10 mouse cellular contexts compared by ENCODE assay signal in genomic region chr2:91462681-91463080, GRCm38 (mm10). TPM values are rescaled to one million over a fixed set of nuclear protein-coding genes. Genes with fewer than 3 reads are reported as not detected.
DNase-seq lines count a peak whose midpoint lies in the region; ATAC-seq and TF ChIP-seq lines count a peak whose summit lies in the region.
"Had no signal": no experiment of that assay in that cellular context is flagged by ENCODE, and none has a peak within 500 bp of the region (broad histone marks: within the 10 kb centered on the region; RNA-seq: fewer than 3 reads in every experiment).

No protein-coding gene starts in this region.

- ATAC-seq in heart, postnatal 0 days (ENCODE audit: insufficient read depth, low read depth), result no peak
- no peak for ATAC-seq in embryonic facial prominence, embryonic 11.5 days (replicated peaks; ENCODE audit: insufficient number of reproducible peaks, low FRiP score, low TSS enrichment, low read depth)
- peak; percentile 15; the same call in 1 of the 2 replicates for ATAC-seq in hindbrain, embryonic 14.5 days (ENCODE audit: low FRiP score)
- peak; percentile 27 for ATAC-seq in midbrain, embryonic 16.5 days

- H3K4me1 ChIP-seq in heart, postnatal 0 days (ENCODE audit: control insufficient read depth, insufficient read depth), result peaks cover 43% of the 10 kb centered on the region
- H3K4me1 ChIP-seq in embryonic facial prominence, embryonic 11.5 days (ENCODE audit: control insufficient read depth, insufficient read depth, low read length), result peaks cover 15% of the 10 kb centered on the region
- peaks cover 42% of the 10 kb centered on the region for H3K4me1 ChIP-seq in hindbrain, embryonic 14.5 days (replicated peaks; ENCODE audit: control insufficient read depth, insufficient read depth, low read length)
- H3K4me1 ChIP-seq in midbrain, embryonic 16.5 days (ENCODE audit: control insufficient read depth, insufficient read depth, low read length), result peaks cover 34% of the 10 kb centered on the region

- DNase-seq in heart, postnatal 0 days (ENCODE audit: low spot score), result no peak
- DNase-seq in heart, adult 18-20 months, result no peak
- peak; percentile 34 for DNase-seq in embryonic facial prominence, embryonic 11.5 days (ENCODE audit: low spot score)
- DNase-seq in hindbrain, embryonic 14.5 days (ENCODE audit: low spot score), result no peak
- no peak for DNase-seq in testis, postnatal 14 days (ENCODE audit: low spot score)
- DNase-seq in thymus, adult 18-20 months, result no peak
- no peak for DNase-seq in cerebellum, postnatal 4 days (ENCODE audit: low spot score in 2 of 2)
- DNase-seq: adrenal gland, adult 8-10 months; lung, adult 2 months had no signal

- H3K27me3 ChIP-seq in heart, postnatal 0 days (ENCODE audit: control insufficient read depth, insufficient read depth, low read length), result no peaks in the 10 kb centered on the region
- H3K27me3 ChIP-seq in embryonic facial prominence, embryonic 11.5 days (ENCODE audit: control insufficient read depth, insufficient read depth, low read length), result no peaks in the 10 kb centered on the region
- peaks cover 19% of the 10 kb centered on the region; the same call in 1 of the 2 replicates for H3K27me3 ChIP-seq in hindbrain, embryonic 14.5 days (ENCODE audit: control insufficient read depth, insufficient read depth, low read length)
- no peaks in the 10 kb centered on the region; the same call in 1 of the 2 replicates for H3K27me3 ChIP-seq in midbrain, embryonic 16.5 days (ENCODE audit: control insufficient read depth, insufficient read depth, low read depth, low read length)

- WGBS in heart, postnatal 0 days, result 25% methylated on average over 12 of the region's 12 CpGs
- 10% methylated on average over 12 of the region's 12 CpGs for WGBS in embryonic facial prominence, embryonic 11.5 days
- WGBS in hindbrain, embryonic 14.5 days, result 6% methylated on average over 12 of the region's 12 CpGs
- WGBS in midbrain, embryonic 16.5 days, result 7% methylated on average over 12 of the region's 12 CpGs

- H3K4me2 ChIP-seq in heart, postnatal 0 days (ENCODE audit: low read depth, low read length), result peak overlapping the region; percentile 7; the same call in 1 of the 2 replicates
- H3K4me2 ChIP-seq in embryonic facial prominence, embryonic 11.5 days (ENCODE audit: low read depth, low read length), result peak overlapping the region; percentile 29; the same call in 1 of the 2 replicates
- peak overlapping the region; percentile 48 for H3K4me2 ChIP-seq in hindbrain, embryonic 14.5 days (replicated peaks)
- H3K4me2 ChIP-seq in midbrain, embryonic 16.5 days (ENCODE audit: low read length), result peak overlapping the region; percentile 54

- no peak overlapping the region for H3K27ac ChIP-seq in heart, postnatal 0 days (ENCODE audit: low read depth)
- 0 out of 2 replicates have a peak overlapping the region, but pooled peaks have one; percentile 41 for H3K27ac ChIP-seq in embryonic facial prominence, embryonic 11.5 days (replicated peaks; ENCODE audit: low read depth, low read length)
- peak overlapping the region; percentile 63 for H3K27ac ChIP-seq in hindbrain, embryonic 14.5 days
- peak overlapping the region; percentile 73 for H3K27ac ChIP-seq in midbrain, embryonic 16.5 days (ENCODE audit: low read length)

- H3K4me3 ChIP-seq in heart, postnatal 0 days (ENCODE audit: low read depth, low read length), result no peak overlapping the region
- no peak overlapping the region for H3K4me3 ChIP-seq in embryonic facial prominence, embryonic 11.5 days (ENCODE audit: low read depth, low read length)
- H3K4me3 ChIP-seq in hindbrain, embryonic 14.5 days (replicated peaks; ENCODE audit: low read length), result no peak overlapping the region
- H3K4me3 ChIP-seq in midbrain, embryonic 16.5 days (ENCODE audit: low read depth, low read length), result no peak overlapping the region

- TF ChIP-seq CTCF in heart, postnatal 0 days (IDR thresholded peaks at IDR 0.05; ENCODE audit: low read depth), result no peak

- H3K9ac ChIP-seq in heart, postnatal 0 days (replicated peaks; ENCODE audit: low read depth, low read length), result no peak overlapping the region
- peak overlapping the region; percentile 40 for H3K9ac ChIP-seq in embryonic facial prominence, embryonic 11.5 days (replicated peaks; ENCODE audit: low read length)
- peak overlapping the region; percentile 53 for H3K9ac ChIP-seq in hindbrain, embryonic 14.5 days
- H3K9ac ChIP-seq in midbrain, embryonic 16.5 days (ENCODE audit: low read depth, low read length), result peak overlapping the region; percentile 68

- no peaks in the 10 kb centered on the region for H3K36me3 ChIP-seq in heart, postnatal 0 days (replicated peaks; ENCODE audit: control insufficient read depth, insufficient read depth, low read length)
- H3K36me3 ChIP-seq in embryonic facial prominence, embryonic 11.5 days (replicated peaks; ENCODE audit: control insufficient read depth, insufficient read depth, low read depth, low read length), result no peaks in the 10 kb centered on the region
- no peaks in the 10 kb centered on the region for H3K36me3 ChIP-seq in hindbrain, embryonic 14.5 days (replicated peaks; ENCODE audit: control insufficient read depth, insufficient read depth)
- no peaks in the 10 kb centered on the region for H3K36me3 ChIP-seq in midbrain, embryonic 16.5 days (ENCODE audit: control insufficient read depth, insufficient read depth, low read length)

- no peaks in the 10 kb centered on the region for H3K9me3 ChIP-seq in heart, postnatal 0 days (replicated peaks; ENCODE audit: control insufficient read depth, low read length)
- H3K9me3 ChIP-seq in embryonic facial prominence, embryonic 11.5 days (replicated peaks; ENCODE audit: control insufficient read depth, low read length), result no peaks in the 10 kb centered on the region
- H3K9me3 ChIP-seq in hindbrain, embryonic 14.5 days (ENCODE audit: control insufficient read depth, low read length), result no peaks in the 10 kb centered on the region
- no peaks in the 10 kb centered on the region for H3K9me3 ChIP-seq in midbrain, embryonic 16.5 days (replicated peaks; ENCODE audit: control insufficient read depth, low read length, poor library complexity, severe bottlenecking)

- no peak for TF ChIP-seq EP300 in heart, postnatal 0 days (IDR thresholded peaks at IDR 0.05; ENCODE audit: low read depth)

RNA-seq across cellular contexts. Expression of gene Lrp4, which starts 5.4 kb away (rescaled TPM):
- total RNA-seq in heart, postnatal 0 days (2014; rRNA removed; ENCODE audit: low replicate concordance), result 12.2 and 22.3 TPM in 2 replicates
- polyA plus RNA-seq in heart, postnatal 0 days (2015; fragmentation: Nextera tagmentation; extraction: Ambion mirVana), result 2.7 and 2.8 TPM in 2 replicates
- total RNA-seq in heart, adult 18-20 months (2021), result 10 to 100 TPM in 1 of 2 experiments, 1 to 10 TPM in 1; 9.4 to 10.4 TPM
- 5.2 and 6.3 TPM in 2 replicates for polyA plus RNA-seq in embryonic facial prominence, embryonic 11.5 days (2014; fragmentation: Nextera tagmentation; extraction: Ambion mirVana)
- polyA plus RNA-seq in hindbrain, embryonic 14.5 days (2014; fragmentation: Nextera tagmentation; extraction: Ambion mirVana), result 4.1 and 4.5 TPM in 2 replicates
- 3.6 and 5.0 TPM in 2 replicates for polyA plus RNA-seq in midbrain, embryonic 16.5 days (2015; fragmentation: Nextera tagmentation; extraction: Ambion mirVana)

RNA-seq across cellular contexts. Expression of gene 1110051M20Rik, which starts 18.2 kb away (rescaled TPM):
- total RNA-seq in heart, postnatal 0 days (2014; rRNA removed; ENCODE audit: low replicate concordance), result 24.5 and 32.0 TPM in 2 replicates
- polyA plus RNA-seq in heart, postnatal 0 days (2015; fragmentation: Nextera tagmentation; extraction: Ambion mirVana), result 24.6 and 27.8 TPM in 2 replicates
- total RNA-seq in heart, adult 18-20 months (2021), result 10 to 100 TPM in 1 of 2 experiments, 1 to 10 TPM in 1; 7.7 to 14.7 TPM
- polyA plus RNA-seq in embryonic facial prominence, embryonic 11.5 days (2014; fragmentation: Nextera tagmentation; extraction: Ambion mirVana), result 79.8 and 84.7 TPM in 2 replicates
- polyA plus RNA-seq in hindbrain, embryonic 14.5 days (2014; fragmentation: Nextera tagmentation; extraction: Ambion mirVana), result 143 and 155 TPM in 2 replicates
- 173 and 178 TPM in 2 replicates for polyA plus RNA-seq in midbrain, embryonic 16.5 days (2015; fragmentation: Nextera tagmentation; extraction: Ambion mirVana)

Comparison
In these comparisons a context has a peak if more than half of its experiments do, and no peak if none do; other contexts are left out.
1. ATAC-seq: peak in hindbrain, embryonic 14.5 days (single experiment) and midbrain, embryonic 16.5 days (single experiment); none in heart, postnatal 0 days (single experiment) and embryonic facial prominence, embryonic 11.5 days (single experiment).
2. Peak in every context shown above with its lines, with median percentiles within 50 percentile points of each other: H3K4me2 ChIP-seq.